Mouse (Mus musculus) retina, postnatal 7 days (tissue): ENCODE results near the gene Il20rb.

Experiments used
- DNase-seq: peaks from one replicate; pipeline ENCODE4 v3.0.0-alpha.2; 2012; ENCODE audit warnings: low read depth, low spot score

Il20rb gene

DNA sequence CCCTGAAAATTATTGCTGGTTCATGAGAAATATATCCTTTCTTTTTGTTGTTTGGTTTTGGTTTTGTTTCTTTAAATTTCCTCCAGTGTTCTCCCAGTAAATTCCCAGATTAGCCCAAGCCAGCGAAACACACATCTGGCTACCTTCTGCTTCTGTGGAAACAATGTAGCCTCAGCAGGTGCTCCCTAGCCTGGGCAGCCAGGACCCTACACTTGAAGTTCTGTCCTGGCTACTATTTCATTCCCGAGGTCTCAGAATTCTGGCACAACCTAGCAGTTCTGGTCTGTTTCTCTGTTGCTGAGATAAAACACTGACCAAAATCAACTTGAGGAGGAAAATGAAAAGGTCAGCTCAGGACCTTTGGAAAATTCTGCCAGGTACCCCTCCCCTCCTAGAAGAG is 55.2 kb downstream of the Il20rb start:
- DNase-seq, result no peak

DNA sequence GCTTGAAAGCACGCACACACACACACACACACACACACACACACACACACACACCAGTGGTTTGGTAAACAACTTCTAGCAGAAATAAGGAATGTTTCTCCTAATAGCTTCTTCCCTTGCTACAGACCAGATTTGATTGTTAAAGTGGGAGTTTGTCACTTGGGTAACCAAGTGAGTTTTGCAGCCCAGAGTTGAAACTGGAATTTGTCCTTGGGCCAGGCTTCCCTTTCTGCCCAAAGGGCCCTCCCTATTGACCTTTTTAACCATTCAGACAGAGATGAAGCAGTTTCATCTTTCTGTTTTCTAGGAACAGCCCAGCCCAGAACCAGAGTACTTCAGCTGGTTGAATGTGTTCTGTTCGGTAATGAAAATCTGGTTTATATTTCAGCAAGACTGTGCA is 55.7 kb downstream of the Il20rb start:
- DNase-seq, result no peak

DNA sequence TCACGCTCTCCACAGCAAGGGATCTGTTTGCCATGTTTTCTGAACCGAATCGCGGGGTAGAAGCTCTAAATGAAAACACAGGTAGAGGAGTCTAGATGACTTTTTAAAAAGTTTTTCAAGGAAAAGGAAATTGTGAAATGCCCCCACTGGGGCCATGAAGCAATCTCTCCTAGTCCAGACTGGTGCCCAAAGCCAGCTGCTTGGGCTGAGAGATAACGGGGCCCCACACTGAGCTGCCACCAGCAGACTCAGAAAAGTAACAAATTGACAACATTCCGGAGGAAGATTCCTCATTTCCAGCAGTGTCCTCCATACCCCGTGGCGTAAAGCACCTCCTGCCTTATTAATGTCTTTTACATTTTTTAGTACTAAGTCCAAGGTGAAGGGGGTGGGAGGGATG is 66.9 kb downstream of the Il20rb start:
- no peak for DNase-seq

DNA sequence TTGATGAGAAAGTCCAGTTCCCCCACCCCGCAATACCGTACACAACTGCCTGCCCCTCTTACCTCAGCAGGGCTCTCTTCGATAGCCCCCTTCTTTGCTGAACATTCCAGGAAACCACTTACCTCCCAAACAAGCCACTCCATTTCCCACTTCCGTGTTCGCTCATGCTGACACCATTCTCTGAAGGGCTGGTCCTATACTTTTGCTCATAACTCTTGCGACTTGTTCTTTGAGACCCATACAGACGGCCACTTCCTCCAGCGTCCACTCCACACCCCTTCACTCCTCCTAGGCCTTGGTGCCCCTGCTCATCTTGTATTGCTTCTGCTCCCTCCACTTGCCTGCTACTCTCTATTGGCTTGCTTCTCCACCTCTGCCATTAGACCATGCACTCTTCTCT is 67.5 kb downstream of the Il20rb start:
- DNase-seq, result no peak

DNA sequence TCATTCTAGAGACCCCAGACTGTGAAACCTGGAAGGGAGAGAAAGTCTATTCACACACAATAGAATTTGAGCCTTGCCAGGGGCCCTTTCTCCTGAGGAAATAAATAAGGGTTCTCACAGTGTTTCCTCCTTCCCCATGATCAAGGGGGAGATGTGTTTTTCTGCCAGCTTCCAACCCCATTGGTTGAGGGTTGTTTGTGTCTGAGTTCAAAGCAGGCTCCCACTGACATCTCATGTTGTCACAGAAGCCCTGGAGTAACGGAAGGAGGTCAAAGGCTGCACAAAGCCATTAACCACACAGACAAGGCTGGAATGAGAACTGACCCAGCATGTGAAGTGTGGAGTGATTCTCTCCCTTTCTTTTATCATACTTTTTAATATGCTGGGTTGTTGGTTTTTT is 69.8 kb downstream of the Il20rb start:
- DNase-seq, result no peak

DNA sequence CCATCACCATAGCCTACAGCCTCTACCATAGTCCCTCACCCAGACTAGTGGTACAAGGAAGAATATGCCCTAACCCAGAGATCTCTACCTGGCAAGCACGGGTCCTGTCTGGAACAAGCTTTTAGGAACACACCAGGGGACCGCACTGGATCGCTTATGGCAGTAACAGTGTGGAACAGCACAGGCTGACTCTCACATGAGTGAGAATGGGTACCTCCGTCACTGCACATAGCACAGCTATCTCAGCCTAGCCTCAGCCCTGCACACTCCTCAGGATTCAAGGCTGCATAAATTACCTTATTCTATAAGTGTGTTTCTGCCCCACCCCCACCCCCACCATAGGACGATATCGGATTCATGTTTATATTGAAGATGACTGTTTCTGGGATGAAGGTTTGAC is 70.3 kb downstream of the Il20rb start:
- no peak for DNase-seq

DNA sequence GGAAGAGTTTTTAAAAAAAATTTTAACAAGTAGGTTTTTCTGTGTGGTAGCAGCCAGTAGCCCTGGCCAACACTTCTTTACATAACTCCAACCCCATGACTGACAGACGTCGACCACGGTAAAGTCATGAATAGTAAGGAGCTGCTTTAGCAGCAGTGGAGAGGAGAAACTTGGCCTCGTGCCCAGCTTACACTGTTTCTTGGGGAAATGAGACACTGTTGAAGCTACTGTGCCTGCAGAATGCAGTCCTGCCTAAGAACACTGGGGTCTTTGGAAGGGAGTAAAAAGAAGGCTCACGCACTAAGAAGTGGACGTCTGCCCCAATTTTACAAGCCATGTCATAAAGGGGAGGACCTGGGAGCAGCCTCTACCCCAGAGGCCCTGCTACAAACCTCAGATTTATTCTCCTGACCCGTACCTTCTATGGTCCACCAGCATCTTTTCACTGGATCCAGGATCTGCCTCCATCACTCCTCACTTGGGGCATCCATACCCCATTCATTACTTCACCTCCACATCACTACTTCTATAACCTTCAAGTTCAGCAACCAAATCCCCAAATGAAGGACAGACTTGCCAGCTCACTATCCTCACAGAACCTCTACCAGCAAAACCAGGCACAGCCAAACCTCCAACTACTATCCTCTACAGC is 71.1 kb downstream of the Il20rb start:
- DNase-seq, result no peak
